Mouse (Mus musculus) hindbrain, postnatal 0 days (tissue): ENCODE measurements at regions not wholly inside any gene's neighbourhood (a gene's known extent, or its start where the extent isn't known, plus 50 kb on each side); places are given as distances from the start of the nearest gene placed in this dataset.
"Not testable (repeated sequence)": the region's sequence is repeated elsewhere in the genome, so short reads cannot be mapped to it uniquely, and the experiment has no call there.

Experiments
- ATAC-seq: fragments of 200-750 bp; cut with Nextera tagmentation; 2 replicates; pipeline ENCODE4 v1.8.0; 2017; ENCODE audit warnings: mild to moderate bottlenecking, moderate TSS enrichment, moderate library complexity
- DNase-seq: peaks from one replicate; pipeline ENCODE4 v3.0.0-alpha.2; 2015; ENCODE audit warnings: low spot score
- H3K27ac ChIP-seq: fragments of 300-500 bp; sonication (generic); 2 replicates; pipeline ENCODE4 v1.5.1; 2014; ENCODE audit warnings: mild to moderate bottlenecking
- H3K27me3 ChIP-seq: fragments of 300-500 bp; sonication (generic); 2 replicates; pipeline ENCODE4 v1.6.1; 2014; ENCODE audit warnings: low read length, mixed read lengths; ENCODE audit not compliant: insufficient read depth
- H3K36me3 ChIP-seq: fragments of 300-500 bp; sonication (generic); 2 replicates; pipeline ENCODE4 v1.6.1; 2014; ENCODE audit warnings: low read length, mixed read lengths; ENCODE audit not compliant: insufficient read depth
- H3K4me1 ChIP-seq: fragments of 300-500 bp; sonication (generic); 2 replicates; pipeline ENCODE4 v1.6.1; 2014; ENCODE audit warnings: antibody characterized with exemption, low read length, mixed read lengths; ENCODE audit not compliant: insufficient read depth
- H3K4me2 ChIP-seq: fragments of 300-500 bp; sonication (generic); 2 replicates; pipeline ENCODE4 v1.6.1; 2014; ENCODE audit warnings: low read depth, mild to moderate bottlenecking, low read length, moderate library complexity, mixed read lengths
- H3K4me3 ChIP-seq: fragments of 300-500 bp; sonication (generic); 2 replicates; pipeline ENCODE4 v1.5.1; 2014; ENCODE audit warnings: low read length
- H3K9ac ChIP-seq: fragments of 300-500 bp; sonication (generic); replicated peaks from 2 replicates; pipeline ENCODE4 v1.6.1; 2014; ENCODE audit warnings: mild to moderate bottlenecking, low read length, moderate library complexity, mixed read lengths
- H3K9me3 ChIP-seq: fragments of 300-500 bp; sonication (generic); 2 replicates; pipeline ENCODE4 v1.6.1; 2016; ENCODE audit warnings: low read length, mixed read lengths
- CTCF ChIP-seq: IDR thresholded peaks from 2 replicates; pipeline ENCODE4 v1.5.1; 2016; ENCODE audit warnings: antibody characterized with exemption, control low read depth, low read depth
- WGBS: fragments of 180-500 bp; shearing (Covaris S2); extraction: QIAGEN DNeasy Blood & Tissue Kit; methylation state at CpG from one replicate; pipeline ENCODE4 v1.1.7; 2014; 5-methylcytosine and 5-hydroxymethylcytosine counted together

DNA sequence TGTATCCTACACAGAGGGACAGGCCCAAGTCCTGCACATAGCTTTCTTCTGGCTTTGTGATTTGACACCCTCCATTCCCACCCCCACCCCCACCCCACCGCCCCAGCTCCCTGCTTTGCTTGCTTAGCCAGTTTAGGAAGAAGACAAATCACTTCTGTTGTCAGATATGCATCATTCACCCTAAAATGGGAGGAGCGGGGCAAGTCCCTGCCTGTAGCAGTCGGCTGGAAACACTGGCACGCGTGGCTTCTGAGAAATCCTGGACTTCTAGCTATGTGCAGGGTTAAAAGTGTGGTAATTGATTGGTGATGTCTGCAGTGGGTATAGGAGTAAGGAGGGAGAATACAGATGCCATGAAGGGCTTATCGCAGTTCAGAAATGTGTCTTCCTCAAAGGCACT, 55.4 kb upstream of the Col13a1 start:
- Histone ChIP-seq H3K9ac (no peak overlapping the region), H3K4me1 (no peaks in the 10 kb centered on the region), H3K27ac (no peak overlapping the region), H3K9me3 (no peaks in the 10 kb centered on the region), H3K4me2 (no peak overlapping the region), H3K27me3 (no peaks in the 10 kb centered on the region), H3K36me3 (no peaks in the 10 kb centered on the region), H3K4me3 (no peak overlapping the region)
- 86% methylated on average over 6 of the region's 6 CpGs for WGBS
- no peak for DNase-seq
- ATAC-seq, result no peak
- no peak for TF ChIP-seq CTCF

GRCm38 (mm10) chr10:62033748-62034147, 54.8 kb upstream of the Col13a1 start:
- DNase-seq, result no peak
- Histone ChIP-seq H3K9me3 (no peaks in the 10 kb centered on the region), H3K27ac (no peak overlapping the region), H3K36me3 (no peaks in the 10 kb centered on the region), H3K4me2 (no peak overlapping the region), H3K9ac (no peak overlapping the region), H3K4me1 (no peaks in the 10 kb centered on the region), H3K4me3 (no peak overlapping the region), H3K27me3 (no peaks in the 10 kb centered on the region)
- TF ChIP-seq CTCF, result no peak
- 81% methylated on average over 5 of the region's 5 CpGs for WGBS
- no peak for ATAC-seq

- H3K4me1 ChIP-seq, H3K9me3 ChIP-seq, H3K27me3 ChIP-seq, DNase-seq, H3K27ac ChIP-seq, H3K36me3 ChIP-seq, H3K4me3 ChIP-seq, H3K4me2 ChIP-seq, H3K9ac ChIP-seq, ATAC-seq: not testable (repeated sequence)
- WGBS, result 86% methylated on average over 6 of the region's 6 CpGs
Observed at GRCm38 (mm10) chr10:62031986-62032385, 53.1 kb upstream of the Col13a1 start.

- Histone ChIP-seq H3K36me3 (no peaks in the 10 kb centered on the region), H3K4me1 (no peaks in the 10 kb centered on the region), H3K9ac (no peak overlapping the region), H3K9me3 (no peaks in the 10 kb centered on the region), H3K4me3 (no peak overlapping the region), H3K27me3 (no peaks in the 10 kb centered on the region), H3K27ac (no peak overlapping the region), H3K4me2 (no peak overlapping the region)
- ATAC-seq, result no peak
- WGBS, result 86% methylated on average over 2 of the region's 2 CpGs
- TF ChIP-seq CTCF, result no peak
- no peak for DNase-seq
Observed at GRCm38 (mm10) chr10:62029271-62029670, 50.4 kb upstream of the Col13a1 start.
